ENCODE assay signal across 12 mouse cellular contexts in the genomic region with DNA sequence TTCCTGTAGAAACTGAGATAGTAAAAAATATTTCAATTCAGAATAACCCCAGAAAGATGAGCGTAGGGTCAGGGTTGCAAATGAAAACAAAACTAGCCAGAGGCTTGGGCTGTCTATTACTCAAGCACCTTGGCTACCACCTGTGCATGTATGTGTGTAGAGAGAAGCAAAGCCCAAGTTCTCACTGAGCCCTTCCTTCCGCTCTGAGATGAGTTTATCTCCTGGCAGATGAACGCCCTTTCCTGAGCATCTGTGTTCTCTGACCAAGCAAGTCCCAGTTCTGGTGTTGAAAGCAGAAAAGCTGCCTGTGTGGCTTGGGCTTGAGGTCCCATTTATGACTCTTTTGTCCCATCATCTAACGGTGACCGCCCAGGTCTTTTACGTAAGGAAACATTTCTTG.
"Had no signal": no experiment of that assay in that cellular context is flagged by ENCODE, and none has a peak within 500 bp of the region (broad histone marks: within the 10 kb centered on the region; RNA-seq: fewer than 3 reads in every experiment).

No protein-coding gene starts in this region.

- DNase-seq: lung, embryonic 14.5 days; lung, postnatal 10 days; lung, postnatal 4 days; midbrain, embryonic 14.5 days; retina, postnatal 1 day; right cerebral cortex, adult 18-20 months; right cerebral cortex, postnatal 25 days; right cerebral cortex, postnatal 4 days; spleen, adult 18-20 months; thymus, adult 18-20 months; thymus, postnatal 25 days; thymus, postnatal 4 days had no signal
